Mouse (Mus musculus) frontal cortex, postnatal 36 days (tissue): ENCODE results near the gene Cx3cr1.

ENCODE experiments used
- DNase-seq, 2 experiments: peaks; one replicate each; pipeline ENCODE4 v3.0.0; 2022; ENCODE audit warnings: low spot score in 2 of 2

Gene Cx3cr1

DNA sequence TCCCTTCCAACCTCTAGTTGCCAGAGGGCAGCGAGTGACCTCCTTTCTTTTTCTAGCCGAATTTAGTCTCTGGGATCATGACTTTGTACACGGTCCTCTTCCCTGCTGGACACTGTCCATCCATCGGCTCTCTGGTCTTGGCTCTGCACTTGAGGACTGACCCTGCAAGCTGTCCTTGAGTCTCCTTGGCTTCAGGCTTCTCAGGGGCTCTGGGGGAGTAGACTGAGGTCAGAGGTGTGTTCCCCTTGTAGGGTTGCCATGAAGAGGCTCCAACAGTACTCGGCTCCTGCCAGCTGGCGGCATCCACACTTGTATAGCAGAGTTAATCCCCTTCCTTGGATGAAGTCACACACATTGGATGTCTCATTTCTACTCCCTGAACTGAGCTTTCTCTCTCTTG lies 70.0 kb downstream of the Cx3cr1 start:
- DNase-seq, result no peak

DNA sequence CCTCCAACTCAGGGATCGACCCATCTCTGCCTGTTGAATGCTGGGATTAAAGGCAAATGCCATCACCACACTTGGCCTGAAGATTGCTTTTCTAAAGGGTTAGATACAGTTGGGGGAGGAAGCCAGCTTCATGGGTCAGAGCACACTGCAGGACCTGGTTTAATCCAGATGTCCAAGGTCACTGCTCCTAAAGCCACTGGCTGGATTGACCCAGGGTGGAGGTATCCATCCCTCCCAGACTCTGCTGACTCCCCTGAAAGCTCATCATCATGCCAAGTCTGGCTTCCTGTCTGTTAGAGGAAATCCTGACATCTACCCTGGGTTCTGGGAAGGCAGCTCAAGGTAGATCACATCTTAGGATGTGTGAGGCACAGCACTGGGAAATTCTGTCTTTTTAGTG lies 70.9 kb downstream of the Cx3cr1 start:
- DNase-seq, result no peak

DNA sequence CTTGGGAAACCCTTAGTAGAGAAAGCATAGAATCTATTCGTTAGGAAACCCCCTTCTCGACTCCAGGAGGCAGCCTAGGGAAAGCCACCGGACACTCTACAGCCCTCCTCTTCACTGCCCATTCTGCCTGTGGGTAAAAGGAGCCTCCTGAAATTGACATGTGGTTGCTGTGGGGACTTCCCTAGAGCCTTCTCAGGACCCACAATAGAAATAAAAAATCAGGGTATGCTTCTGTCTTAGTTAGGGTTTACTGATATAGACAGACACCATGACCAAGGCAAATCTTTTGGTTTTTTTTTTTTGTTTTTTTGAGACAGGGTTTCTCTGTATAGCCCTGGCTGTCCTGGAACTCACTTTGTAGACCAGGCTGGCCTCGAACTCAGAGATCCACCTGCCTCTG lies 73.6 kb downstream of the Cx3cr1 start:
- no peak for DNase-seq

DNA sequence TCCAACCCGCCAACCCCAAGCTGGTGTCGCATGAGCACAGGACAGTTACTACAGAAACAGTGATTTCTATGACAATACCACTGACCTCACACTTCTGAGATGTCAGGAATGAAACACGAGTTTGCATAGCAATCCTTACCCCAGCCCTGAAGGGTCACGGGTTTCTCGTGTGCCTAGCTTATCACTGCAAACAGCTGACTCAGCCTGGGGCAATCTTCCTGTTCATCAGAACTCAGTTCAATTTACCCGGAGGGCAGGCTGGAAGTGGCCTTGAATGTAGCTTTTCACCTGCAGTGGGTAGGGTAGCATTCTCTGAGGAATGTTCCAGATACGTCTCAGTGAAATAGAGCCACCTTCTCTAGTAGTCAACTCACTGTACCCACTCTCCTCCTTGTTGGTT lies 75.5 kb downstream of the Cx3cr1 start:
- no peak for DNase-seq

DNA sequence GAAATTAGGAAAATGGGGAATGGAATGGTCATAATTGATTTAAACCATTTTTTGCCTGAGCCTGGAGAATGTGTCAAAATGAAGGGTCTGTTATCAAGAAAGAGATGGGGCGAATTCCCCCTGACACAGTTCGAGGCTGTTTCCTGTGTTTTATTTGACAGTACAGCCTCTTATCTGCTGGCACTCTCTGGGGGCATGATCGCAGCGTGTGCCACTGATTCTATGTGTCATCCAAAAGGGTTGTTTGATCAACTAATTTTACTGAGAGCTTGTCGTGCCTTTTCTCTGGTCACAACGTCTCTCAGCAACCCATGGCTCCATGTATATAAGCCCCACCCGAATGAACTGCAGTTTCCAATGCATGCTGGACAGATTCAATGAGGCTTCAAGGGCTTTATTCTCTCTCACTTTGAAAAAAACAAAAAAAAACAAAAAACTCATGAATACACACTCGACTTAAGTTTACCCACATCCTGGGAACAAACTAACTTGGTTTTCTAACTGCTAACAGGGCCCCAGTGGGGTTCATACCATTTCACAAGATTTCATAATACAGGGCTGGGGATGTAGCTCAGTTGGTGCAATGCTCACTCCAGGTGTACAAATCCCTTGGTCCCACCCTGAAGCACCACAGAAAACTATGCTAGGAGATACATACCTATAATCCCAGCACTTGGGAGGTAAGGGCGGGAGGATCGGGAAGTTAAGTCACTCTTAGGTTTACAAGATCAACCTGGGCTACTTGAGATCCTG lies 76.4 kb downstream of the Cx3cr1 start:
- no peak for DNase-seq

DNA sequence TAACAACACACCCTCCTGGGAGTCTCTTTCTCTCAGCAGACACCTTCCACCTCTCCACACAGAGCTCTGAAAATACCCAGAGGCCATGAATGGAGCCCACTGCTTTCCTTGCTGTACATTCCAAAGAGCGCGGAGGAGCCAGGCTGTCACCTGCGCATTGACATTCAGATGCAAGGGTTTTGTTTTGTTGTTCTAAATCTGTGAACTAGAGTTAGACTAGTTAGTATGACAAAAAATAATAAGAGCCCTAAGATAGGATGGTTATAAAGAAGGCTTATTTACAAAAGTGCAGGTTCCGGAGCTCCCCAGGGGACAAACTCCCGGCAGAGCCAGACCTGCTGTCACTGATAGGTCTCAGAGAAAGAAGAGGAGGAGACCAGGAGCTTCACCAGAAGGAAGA lies 78.4 kb downstream of the Cx3cr1 start:
- no peak for DNase-seq

DNA sequence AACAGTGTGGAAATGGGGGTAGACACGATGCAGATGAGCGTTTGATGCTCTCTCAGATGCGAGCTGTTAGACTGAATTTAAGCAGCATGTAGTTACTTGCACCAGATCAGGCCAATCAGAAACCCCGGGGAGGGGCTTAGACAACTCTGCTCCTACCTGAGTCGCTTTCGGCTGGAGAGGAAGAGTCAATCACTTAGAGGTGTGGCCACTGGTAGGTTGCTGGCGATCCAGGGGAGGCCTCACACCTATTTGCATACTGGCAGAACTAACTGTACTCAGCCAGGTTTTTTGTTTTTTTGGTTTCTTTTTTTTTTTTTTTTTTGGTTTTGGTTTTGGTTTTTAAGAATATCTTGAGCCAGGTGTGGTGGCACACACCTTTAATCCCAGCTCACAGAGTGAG lies 81.4 kb downstream of the Cx3cr1 start:
- no peak for DNase-seq

DNA sequence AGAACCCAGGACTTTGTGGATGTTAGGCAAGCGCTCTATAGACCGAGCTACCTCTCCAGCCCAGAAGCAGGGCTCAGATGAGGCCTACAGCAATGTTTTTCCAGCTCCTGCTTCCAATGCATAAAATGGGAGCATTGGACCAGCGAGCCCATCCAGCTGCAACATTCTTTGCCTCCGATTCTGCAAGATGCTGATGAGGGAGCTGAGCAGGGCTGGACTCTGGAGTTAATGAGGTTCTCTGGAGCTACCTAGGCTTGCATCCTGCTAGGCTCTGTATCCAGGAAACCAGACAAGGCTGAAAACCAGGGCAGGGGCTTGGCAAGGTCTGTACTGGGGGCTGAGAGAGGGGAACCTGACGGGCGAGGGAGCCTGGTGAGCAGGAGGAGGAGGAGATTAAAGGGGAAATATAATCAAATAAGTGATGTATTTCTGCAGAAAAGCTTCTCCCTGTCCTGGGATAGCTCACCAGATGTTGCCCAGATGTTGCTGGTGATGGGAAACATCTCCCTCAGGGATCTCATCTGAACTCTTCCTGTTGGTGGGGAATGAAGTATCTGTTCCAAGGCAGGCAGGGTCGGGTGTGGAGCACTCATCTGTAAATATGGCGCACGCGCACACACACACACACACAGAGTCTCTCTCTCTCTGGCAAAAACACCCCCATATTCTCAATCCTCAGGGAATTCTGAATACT lies 83.7 kb downstream of the Cx3cr1 start:
- no peak for DNase-seq

DNA sequence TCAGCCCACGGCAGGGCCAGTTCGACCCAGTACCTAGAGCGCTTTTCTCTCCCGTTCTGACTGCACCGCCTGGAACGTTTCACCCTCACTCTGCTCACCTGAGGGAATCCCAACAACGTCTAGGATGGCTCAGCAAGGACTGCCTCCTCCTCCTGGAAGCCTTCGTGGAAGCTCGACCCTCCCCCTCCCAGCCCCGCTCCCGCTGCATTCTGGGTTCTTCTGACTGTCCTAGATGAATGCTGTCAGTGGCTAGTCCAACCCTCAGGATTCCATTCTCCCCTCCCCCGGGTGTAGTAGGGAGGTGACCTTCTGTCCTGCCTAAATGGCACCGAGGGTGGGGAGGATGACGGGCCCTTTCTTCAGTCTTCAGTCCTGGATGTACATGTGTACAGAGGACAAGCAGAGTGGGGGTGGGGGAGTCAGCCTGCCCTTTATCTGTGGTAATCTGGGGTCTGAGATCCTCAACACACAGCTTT lies 85.1 kb downstream of the Cx3cr1 start, which contains the start of gene Csrnp1:
Csrnp1 (minus strand) TSS at position 123 of the 476 bp plus-strand sequence.
- no peak for DNase-seq

DNA sequence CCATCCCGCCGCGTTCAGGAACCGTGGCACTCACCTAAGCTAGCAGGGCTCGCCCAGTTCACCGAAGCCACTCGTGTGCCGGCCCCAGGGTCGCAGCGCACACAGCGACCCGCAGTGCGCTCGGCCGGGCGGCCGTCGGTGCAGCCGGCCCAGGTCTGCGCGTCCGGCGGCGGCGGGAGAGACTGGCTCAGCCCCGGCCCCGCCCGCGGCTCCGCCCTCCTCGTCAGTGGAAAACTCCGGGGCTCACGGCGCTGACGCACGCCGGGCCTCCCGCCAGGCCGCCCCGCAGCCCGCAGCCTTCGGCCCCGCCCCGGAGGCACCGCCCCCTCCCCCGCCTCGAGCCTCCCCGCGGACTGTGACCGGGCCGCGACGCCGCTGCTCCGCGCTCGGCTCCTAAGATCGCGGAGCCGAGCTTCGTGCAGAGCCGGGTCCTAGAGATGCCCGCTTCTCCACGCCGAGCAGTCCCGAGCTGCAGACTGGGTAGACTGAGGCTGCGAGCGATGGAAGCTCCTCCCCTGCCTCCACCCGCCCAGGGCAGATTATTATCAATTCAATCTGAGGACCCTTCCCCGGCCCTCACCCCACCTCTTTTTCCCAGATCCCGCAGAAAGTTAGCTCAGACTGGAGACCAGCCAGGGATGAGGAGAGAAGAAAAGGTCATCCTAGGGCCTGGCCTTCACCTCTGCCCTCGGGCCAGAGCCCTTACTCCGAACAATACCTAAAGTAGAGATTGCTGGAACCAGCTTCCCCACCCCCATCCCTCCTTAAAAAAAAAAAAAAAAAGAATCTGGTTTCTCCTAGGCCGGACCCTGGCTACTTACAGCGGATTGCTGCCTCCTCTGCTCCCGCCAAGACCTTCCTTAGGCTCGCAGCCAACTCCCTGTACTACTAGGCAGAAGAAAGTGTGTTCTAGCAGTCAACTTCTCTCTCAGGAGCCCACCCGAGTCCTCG lies 85.8 kb downstream of the Cx3cr1 start:
- DNase-seq, result peak; percentile 85 to 86

DNA sequence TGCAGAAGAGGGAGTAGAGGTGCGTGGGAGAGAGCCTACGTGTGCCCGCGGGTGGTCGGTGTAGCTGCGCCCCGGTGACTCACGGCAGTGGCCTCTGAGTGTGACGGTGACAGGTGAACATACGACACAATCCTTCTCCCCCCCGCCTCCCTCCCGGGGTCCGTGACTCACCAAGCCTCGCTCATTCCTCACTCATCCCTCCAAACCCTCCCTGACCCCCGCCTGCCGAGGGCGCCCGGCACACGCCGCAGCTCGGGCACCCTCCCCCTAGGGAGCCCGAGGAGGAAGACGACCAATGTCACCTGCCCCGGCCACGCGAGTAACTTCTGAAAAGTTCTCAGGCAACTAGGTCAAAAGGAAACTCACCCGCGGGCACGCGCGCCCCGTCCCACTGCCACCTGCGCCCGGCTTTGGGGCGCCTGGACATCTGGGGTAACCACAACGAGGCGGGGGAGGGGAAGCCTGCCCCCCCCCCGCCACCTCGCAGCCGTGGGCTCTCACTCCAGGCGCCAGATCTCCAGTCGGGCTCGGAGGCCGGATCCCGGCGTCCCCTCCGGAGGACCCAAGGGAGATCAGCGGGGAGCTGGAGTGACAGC lies 86.6 kb downstream of the Cx3cr1 start:
- DNase-seq, result no peak

DNA sequence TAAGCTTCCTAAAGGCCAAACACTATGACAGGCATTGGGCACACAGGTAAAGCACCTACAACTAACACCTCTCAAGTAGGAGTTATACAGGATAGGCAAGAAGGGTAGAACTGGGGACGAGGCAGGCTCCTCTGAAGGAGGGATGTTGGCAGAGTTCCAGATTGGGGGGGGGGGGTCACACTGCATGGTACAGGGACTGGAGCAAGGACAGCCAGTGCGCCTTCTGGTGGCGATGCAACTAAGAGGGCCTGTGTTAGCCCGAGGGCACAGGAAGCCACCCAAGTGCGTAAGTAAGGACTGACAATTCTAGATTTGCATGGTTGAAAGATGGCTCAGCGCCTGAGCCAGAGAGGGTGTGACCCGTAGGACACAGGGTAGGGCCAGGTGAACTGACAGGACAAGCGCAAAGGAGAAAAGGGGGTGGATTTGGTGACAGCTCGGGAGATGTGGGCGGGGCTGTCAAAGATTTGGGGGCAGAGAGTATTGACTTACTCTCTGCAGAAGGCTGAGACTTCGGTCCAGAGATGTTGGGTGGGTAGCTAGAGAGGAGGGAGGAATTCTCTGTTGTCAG lies 87.4 kb downstream of the Cx3cr1 start:
- peak in 1 of 2 experiments; percentile 42 for DNase-seq

DNA sequence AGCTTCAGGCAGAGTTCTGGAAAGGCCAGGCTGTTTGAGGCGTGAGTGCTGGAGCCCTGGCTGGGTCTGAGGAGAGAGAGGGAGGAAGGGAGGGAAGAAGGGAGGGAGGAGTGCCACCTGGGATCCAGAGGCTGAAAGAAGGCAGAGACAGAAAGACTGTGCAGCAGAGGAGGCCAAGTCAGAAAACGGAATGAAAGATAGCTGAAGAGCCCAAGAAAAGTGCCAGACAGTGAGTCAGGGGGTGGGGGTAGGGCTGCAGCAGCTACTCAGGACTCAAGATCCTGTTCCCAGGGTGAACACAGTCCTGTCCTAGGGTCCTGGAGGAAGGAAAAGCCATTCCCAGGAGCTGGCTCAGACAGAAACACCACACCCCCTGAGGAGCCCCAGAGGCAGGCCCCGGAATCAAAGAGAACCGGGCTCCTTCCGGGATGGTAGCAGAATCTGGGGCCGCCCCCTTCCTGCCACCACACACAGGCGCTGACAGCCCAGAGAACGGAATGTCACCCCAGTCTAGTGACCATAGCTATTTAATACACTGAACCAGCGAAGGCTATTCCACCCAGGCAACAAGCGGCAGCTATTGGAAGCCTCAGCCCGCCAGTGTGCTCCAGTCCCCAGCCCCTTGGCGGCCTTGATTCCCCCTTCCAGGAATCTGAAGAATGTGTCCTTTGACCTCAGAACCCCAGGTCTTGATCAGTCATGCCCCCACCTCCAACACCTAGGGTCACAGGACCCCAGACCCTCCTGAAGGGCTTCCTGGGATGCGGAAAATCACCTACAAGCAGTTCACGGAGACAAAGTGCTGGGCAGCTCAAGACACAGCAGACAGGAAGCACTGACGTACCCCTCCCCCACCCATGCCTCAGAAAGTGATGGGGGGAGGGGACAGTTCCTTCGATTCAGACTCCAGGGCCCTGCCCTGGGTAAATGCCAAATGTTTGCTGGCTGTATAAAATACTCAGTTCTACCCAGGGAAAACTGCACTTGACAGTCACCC lies 88.2 kb downstream of the Cx3cr1 start:
- DNase-seq, result peak in 1 of 2 experiments; percentile 59

DNA sequence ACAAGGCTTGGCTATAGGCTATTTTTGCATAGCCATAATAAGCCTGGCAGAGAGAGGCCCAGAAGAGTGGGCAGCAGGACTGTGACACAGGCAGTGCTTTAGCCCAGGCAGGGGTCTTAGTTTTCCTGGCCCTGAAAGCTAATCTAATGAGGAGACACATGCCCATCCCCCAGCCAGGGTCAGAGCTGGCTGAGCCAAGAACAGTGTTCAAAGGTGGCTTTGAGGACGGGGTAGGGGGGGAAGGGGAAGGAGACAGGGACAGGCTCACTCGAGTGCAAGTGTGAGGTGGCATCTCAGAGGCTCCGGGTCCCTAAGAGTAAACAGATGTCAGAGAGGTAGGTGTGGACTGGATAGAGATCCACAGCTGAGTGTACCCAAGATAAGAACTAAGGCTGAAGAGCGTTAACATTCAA lies 88.9 kb downstream of the Cx3cr1 start:
- DNase-seq, result no peak

DNA sequence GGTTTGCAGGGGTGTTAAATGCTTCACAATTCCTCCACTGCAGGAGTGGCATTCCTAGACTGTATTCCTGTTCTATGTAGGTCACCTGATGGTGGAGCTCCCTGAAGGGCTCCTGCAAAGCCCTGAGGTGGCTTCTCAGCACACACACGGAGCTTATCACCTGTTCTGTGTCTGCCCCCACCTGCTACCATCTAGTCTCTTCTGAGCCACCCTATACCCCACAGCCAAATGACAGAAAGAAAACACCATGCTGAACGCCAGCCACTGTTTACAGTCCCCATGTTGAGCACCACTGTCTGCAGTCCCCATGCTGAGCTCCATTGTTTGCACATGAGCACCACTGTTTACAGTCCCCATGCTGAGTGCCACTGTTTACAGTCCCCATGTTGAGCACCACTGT lies 89.9 kb downstream of the Cx3cr1 start:
- DNase-seq, result no peak

DNA sequence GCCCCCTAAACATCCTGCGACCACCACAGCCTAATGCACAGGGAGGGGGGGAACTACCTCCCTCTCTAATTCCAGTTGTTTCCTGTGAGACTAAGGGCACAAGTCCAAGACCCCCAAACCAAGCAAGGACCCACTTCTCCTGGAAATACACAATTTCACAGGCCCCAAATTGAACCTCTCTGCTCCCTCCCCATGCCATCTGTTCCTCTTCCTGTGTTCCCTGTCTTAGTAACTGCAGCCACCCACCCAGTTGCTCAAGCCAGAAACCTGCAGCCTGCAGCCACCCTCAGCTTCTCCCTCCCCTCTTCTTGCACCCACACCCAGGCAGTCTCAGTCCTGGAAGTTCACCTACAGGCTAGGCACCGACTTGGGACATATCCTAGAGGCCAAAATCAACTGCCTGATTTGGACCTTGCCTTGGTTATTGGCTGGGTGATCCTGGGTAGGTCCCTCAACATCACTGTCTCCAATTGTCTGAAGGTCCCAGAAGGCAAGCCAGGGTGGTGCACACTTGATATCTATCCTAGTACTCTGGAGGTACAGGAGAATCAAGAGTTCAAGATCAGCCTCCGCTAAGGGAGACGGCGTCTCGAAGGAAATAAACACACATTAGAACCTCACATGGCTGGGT lies 90.8 kb downstream of the Cx3cr1 start:
- peak; percentile 72 to 77 for DNase-seq

DNA sequence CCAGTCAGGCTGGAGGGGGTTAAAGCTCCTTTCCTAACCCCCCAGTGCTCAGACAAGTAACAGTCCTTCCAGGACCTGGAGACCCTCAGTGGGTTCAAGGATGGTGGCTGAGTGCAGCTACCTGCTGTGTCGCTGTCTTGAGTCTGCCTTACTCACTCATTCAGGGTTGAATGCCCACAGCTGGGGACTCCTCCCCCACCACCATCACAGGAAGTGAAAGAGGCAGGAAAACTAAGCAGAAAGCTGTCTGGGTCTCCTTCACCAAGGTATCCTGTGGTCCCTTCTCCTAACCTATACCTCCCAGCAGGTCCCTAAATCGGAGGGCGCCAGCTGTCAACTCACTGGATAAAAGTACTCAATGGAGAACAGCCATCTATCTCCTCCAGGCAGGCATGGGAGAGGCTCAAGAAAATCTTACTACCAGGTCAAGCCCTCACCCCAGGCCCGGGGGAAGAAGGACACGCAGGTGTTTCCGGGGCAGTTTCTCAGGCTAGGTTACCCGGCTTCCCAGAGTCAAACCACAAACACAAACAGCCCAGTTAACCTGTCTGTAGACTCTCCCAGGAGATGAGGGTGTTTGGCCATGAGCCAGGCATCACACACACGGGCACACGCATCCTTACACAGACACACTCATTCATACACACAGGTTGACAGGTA lies 91.4 kb downstream of the Cx3cr1 start:
- DNase-seq, result no peak

DNA sequence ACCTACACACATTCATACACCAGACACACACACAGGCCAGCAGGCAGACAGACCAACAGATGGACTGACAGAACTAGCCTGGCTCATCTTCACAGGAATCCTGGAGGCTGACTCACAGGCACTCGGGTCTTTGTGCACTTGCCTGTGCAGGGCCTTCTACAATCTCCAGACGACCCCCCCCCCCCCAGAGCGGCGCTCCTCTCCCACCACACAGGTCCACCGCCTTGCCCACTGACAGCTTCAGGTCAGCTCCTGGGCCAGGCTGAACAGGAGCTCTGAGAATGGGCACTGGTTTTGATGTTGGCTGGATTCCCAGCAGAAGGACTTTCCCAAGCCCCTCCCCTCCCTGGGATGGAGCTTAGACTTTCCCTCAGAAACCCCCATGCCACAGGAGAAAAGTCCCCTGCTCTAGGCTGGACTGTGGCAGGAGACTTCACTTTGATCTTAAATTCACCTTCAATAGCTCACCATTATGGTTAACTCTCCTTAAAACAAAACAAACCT lies 92.1 kb downstream of the Cx3cr1 start:
- no peak for DNase-seq
